Mouse (Mus musculus) gastrocnemius, postnatal 10 days (tissue): ENCODE data around the gene Zc3h12d. TPM values are rescaled to one million over a fixed set of nuclear protein-coding genes. Genes with fewer than 3 reads are reported as not detected.
A peak's percentile ranks its signal among the peaks of the same experiment; 100 is the strongest.

Experiments
- DNase-seq: peaks from one replicate; pipeline ENCODE4 v3.0.0; 2021; ENCODE audit warnings: mixed read lengths
- total RNA-seq, 2 experiments: library from RNA; stranded (reverse); gene quantifications; 2 replicates each; pipeline ENCODE4 v1.2.3; 2021

Zc3h12d gene
- total RNA-seq, 2 experiments from 2014 or later: 0.05 to 0.09 TPM

GRCm38 (mm10) chr10:7839551-7840352 lies 7.5 kb downstream of the Zc3h12d start:
- DNase-seq: peak; percentile 21

GRCm38 (mm10) chr10:7840353-7840733 lies 8.1 kb downstream of the Zc3h12d start:
- DNase-seq: no peak

GRCm38 (mm10) chr10:7840785-7841184 lies 8.5 kb downstream of the Zc3h12d start:
- DNase-seq: no peak

- peak; percentile 46 for DNase-seq
These were observed 9.4 kb downstream of the Zc3h12d start for GRCm38 (mm10) chr10:7841571-7842080.

- DNase-seq: no peak
These were observed 10.9 kb downstream of the Zc3h12d start for GRCm38 (mm10) chr10:7843181-7843580.

GRCm38 (mm10) chr10:7844161-7844560 lies 11.9 kb downstream of the Zc3h12d start:
- no peak for DNase-seq

- DNase-seq: no peak
These were observed 12.9 kb downstream of the Zc3h12d start for GRCm38 (mm10) chr10:7845136-7845535.

GRCm38 (mm10) chr10:7845991-7846390 lies 13.7 kb downstream of the Zc3h12d start:
- DNase-seq: no peak

- no peak for DNase-seq
These were observed 14.9 kb downstream of the Zc3h12d start for GRCm38 (mm10) chr10:7847166-7847605.

- DNase-seq: no peak
These were observed 19.6 kb downstream of the Zc3h12d start for GRCm38 (mm10) chr10:7851891-7852290.

- no peak for DNase-seq
These were observed 28.2 kb downstream of the Zc3h12d start for GRCm38 (mm10) chr10:7860494-7860893.

- DNase-seq: no peak
These were observed 29.1 kb downstream of the Zc3h12d start for GRCm38 (mm10) chr10:7861259-7861936.

GRCm38 (mm10) chr10:7861937-7862657 lies 29.8 kb downstream of the Zc3h12d start:
- DNase-seq: no peak

GRCm38 (mm10) chr10:7863411-7863810 lies 31.1 kb downstream of the Zc3h12d start:
- no peak for DNase-seq

- peak; percentile 24 for DNase-seq
These were observed 31.9 kb downstream of the Zc3h12d start for GRCm38 (mm10) chr10:7864184-7864583.

- DNase-seq: no peak
These were observed 32.5 kb downstream of the Zc3h12d start for GRCm38 (mm10) chr10:7864806-7865205.

- peak; percentile 50 for DNase-seq
These were observed 34.7 kb downstream of the Zc3h12d start for GRCm38 (mm10) chr10:7866762-7867665.

GRCm38 (mm10) chr10:7867666-7868030 lies 35.4 kb downstream of the Zc3h12d start:
- DNase-seq: no peak

GRCm38 (mm10) chr10:7869746-7870145 lies 37.5 kb downstream of the Zc3h12d start:
- DNase-seq: no peak

- DNase-seq: peak; percentile 44
These were observed 38.5 kb downstream of the Zc3h12d start for GRCm38 (mm10) chr10:7870571-7871315.
